Mouse (Mus musculus) lung, postnatal 0 days (tissue): ENCODE measurements at regions not wholly inside any gene's neighbourhood (a gene's known extent, or its start where the extent isn't known, plus 50 kb on each side); places are given as distances from the start of the nearest gene placed in this dataset.

Experiments used
- ATAC-seq: fragments of 200-750 bp; cut with Nextera tagmentation; 2 replicates; pipeline ENCODE4 v1.8.0; 2017; ENCODE audit warnings: moderate library complexity
- DNase-seq: peaks from one replicate; pipeline ENCODE4 v3.0.0-alpha.2; 2016; ENCODE audit warnings: low spot score
- H3K27ac ChIP-seq: fragments of 300-500 bp; sonication (generic); 2 replicates; pipeline ENCODE4 v1.5.1; 2014; ENCODE audit warnings: antibody characterized with exemption, mild to moderate bottlenecking, low read length, mixed read lengths
- H3K27me3 ChIP-seq: fragments of 300-500 bp; sonication (generic); replicated peaks from 2 replicates; pipeline ENCODE4 v1.6.1; 2014; ENCODE audit warnings: low read length, mixed read lengths; ENCODE audit not compliant: insufficient read depth
- H3K36me3 ChIP-seq: fragments of 300-500 bp; sonication (generic); 2 replicates; pipeline ENCODE4 v1.6.1; 2014; ENCODE audit warnings: low read length, mixed read lengths; ENCODE audit not compliant: insufficient read depth
- H3K4me1 ChIP-seq: fragments of 300-500 bp; sonication (generic); 2 replicates; pipeline ENCODE4 v1.6.1; 2014; ENCODE audit warnings: antibody characterized with exemption, low read depth, low read length, mixed read lengths; ENCODE audit not compliant: insufficient read depth
- H3K4me2 ChIP-seq: fragments of 300-500 bp; sonication (generic); replicated peaks from 2 replicates; pipeline ENCODE4 v1.6.1; 2014; ENCODE audit warnings: low read depth, mild to moderate bottlenecking, low read length, moderate library complexity, mixed read lengths
- H3K4me3 ChIP-seq: fragments of 300-500 bp; sonication (generic); 2 replicates; pipeline ENCODE4 v1.5.1; 2014; ENCODE audit warnings: low read depth, low read length
- H3K9ac ChIP-seq: fragments of 300-500 bp; sonication (generic); replicated peaks from 2 replicates; pipeline ENCODE4 v1.6.1; 2014; ENCODE audit warnings: low read depth, mild to moderate bottlenecking
- H3K9me3 ChIP-seq: fragments of 300-500 bp; sonication (generic); 2 replicates; pipeline ENCODE4 v1.6.1; 2016; ENCODE audit warnings: low read length, mixed read lengths
- CTCF ChIP-seq: IDR thresholded peaks from 2 replicates; pipeline ENCODE4 v1.5.1; 2016; ENCODE audit warnings: antibody characterized with exemption, mild to moderate bottlenecking
- EP300 ChIP-seq: IDR thresholded peaks from 2 replicates; pipeline ENCODE4 v1.6.1; 2016; ENCODE audit warnings: antibody characterized with exemption, mild to moderate bottlenecking, control low read depth
- WGBS: fragments of 180-500 bp; shearing (Covaris S2); extraction: QIAGEN DNeasy Blood & Tissue Kit; methylation state at CpG from one replicate; pipeline ENCODE4 v1.1.7; 2014; 5-methylcytosine and 5-hydroxymethylcytosine counted together

GRCm38 (mm10) chr15:16990848-16991247 is 262.3 kb downstream of the Cdh9 start:
- no peak for ATAC-seq
- H3K27ac ChIP-seq, result no peak overlapping the region
- H3K4me1 ChIP-seq, result no peaks in the 10 kb centered on the region
- DNase-seq, result no peak
- H3K4me2 ChIP-seq, result no peak overlapping the region
- H3K36me3 ChIP-seq, result no peaks in the 10 kb centered on the region
- TF ChIP-seq CTCF (no peak), EP300 (no peak)
- no peak overlapping the region for H3K9ac ChIP-seq
- WGBS, result 2% methylated on average over 1 of the region's 1 CpGs
- no peaks in the 10 kb centered on the region for H3K9me3 ChIP-seq
- no peak overlapping the region for H3K4me3 ChIP-seq
- H3K27me3 ChIP-seq, result no peaks in the 10 kb centered on the region

- no peak for TF ChIP-seq EP300
- TF ChIP-seq CTCF, result no peak
- H3K4me1 ChIP-seq, result no peaks in the 10 kb centered on the region
- H3K27me3 ChIP-seq, result no peaks in the 10 kb centered on the region
- H3K4me2 ChIP-seq, result no peak overlapping the region
- no peak overlapping the region for H3K27ac ChIP-seq
- H3K4me3 ChIP-seq, result no peak overlapping the region
- no peaks in the 10 kb centered on the region for H3K9me3 ChIP-seq
- no peak overlapping the region for H3K9ac ChIP-seq
- ATAC-seq (no peak), DNase-seq (no peak)
- 77% methylated on average over 1 of the region's 1 CpGs for WGBS
- no peaks in the 10 kb centered on the region for H3K36me3 ChIP-seq
These were observed 267.1 kb downstream of the Cdh9 start for GRCm38 (mm10) chr15:16995667-16996066.

GRCm38 (mm10) chr15:17006139-17006538 is 277.6 kb downstream of the Cdh9 start:
- H3K4me1 ChIP-seq, result no peaks in the 10 kb centered on the region
- H3K36me3 ChIP-seq, result no peaks in the 10 kb centered on the region
- no peaks in the 10 kb centered on the region for H3K27me3 ChIP-seq
- ATAC-seq (no peak), DNase-seq (no peak)
- H3K4me2 ChIP-seq, result no peak overlapping the region
- H3K9ac ChIP-seq, result no peak overlapping the region
- no peak overlapping the region for H3K27ac ChIP-seq
- WGBS, result 57% methylated on average over 2 of the region's 2 CpGs
- no peak overlapping the region for H3K4me3 ChIP-seq
- H3K9me3 ChIP-seq, result no peaks in the 10 kb centered on the region
- no peak for TF ChIP-seq CTCF

- no peak overlapping the region for H3K4me2 ChIP-seq
- DNase-seq (no peak), ATAC-seq (no peak)
- H3K27me3 ChIP-seq, result no peaks in the 10 kb centered on the region
- no peak overlapping the region for H3K9ac ChIP-seq
- no peak overlapping the region for H3K27ac ChIP-seq
- 77% methylated on average over 4 of the region's 4 CpGs for WGBS
- no peaks in the 10 kb centered on the region for H3K9me3 ChIP-seq
- no peaks in the 10 kb centered on the region for H3K36me3 ChIP-seq
- no peak overlapping the region for H3K4me3 ChIP-seq
- no peak for TF ChIP-seq EP300
- TF ChIP-seq CTCF, result no peak
- H3K4me1 ChIP-seq, result no peaks in the 10 kb centered on the region
These were observed 279.3 kb downstream of the Cdh9 start for GRCm38 (mm10) chr15:17007811-17008210.

- no peaks in the 10 kb centered on the region for H3K36me3 ChIP-seq
- no peak overlapping the region for H3K9ac ChIP-seq
- H3K9me3 ChIP-seq, result no peaks in the 10 kb centered on the region
- DNase-seq (no peak), ATAC-seq (no peak)
- WGBS, result 49% methylated on average over 2 of the region's 2 CpGs
- no peaks in the 10 kb centered on the region for H3K27me3 ChIP-seq
- TF ChIP-seq EP300 (no peak), CTCF (no peak)
- no peak overlapping the region for H3K4me3 ChIP-seq
- H3K27ac ChIP-seq, result no peak overlapping the region
- H3K4me2 ChIP-seq, result no peak overlapping the region
- no peaks in the 10 kb centered on the region for H3K4me1 ChIP-seq
These were observed 320.5 kb downstream of the Cdh9 start for GRCm38 (mm10) chr15:17048867-17049628.

- TF ChIP-seq CTCF, result no peak
- TF ChIP-seq EP300, result no peak
- Histone ChIP-seq H3K9me3 (no peaks in the 10 kb centered on the region), H3K36me3 (no peaks in the 10 kb centered on the region), H3K27me3 (no peaks in the 10 kb centered on the region), H3K4me1 (no peaks in the 10 kb centered on the region), H3K4me3 (no peak overlapping the region), H3K4me2 (no peak overlapping the region), H3K9ac (no peak overlapping the region), H3K27ac (no peak overlapping the region)
- no peak for DNase-seq
- ATAC-seq, result no peak
- 73% methylated on average over 4 of the region's 4 CpGs for WGBS
These were observed 341.2 kb downstream of the Cdh9 start for GRCm38 (mm10) chr15:17069772-17070171.

GRCm38 (mm10) chr15:17084030-17084429 is 355.5 kb downstream of the Cdh9 start:
- H3K4me2 ChIP-seq, result no peak overlapping the region
- no peaks in the 10 kb centered on the region for H3K27me3 ChIP-seq
- H3K9me3 ChIP-seq, result no peaks in the 10 kb centered on the region
- WGBS, result 67% methylated on average over 2 of the region's 2 CpGs
- H3K4me1 ChIP-seq, result no peaks in the 10 kb centered on the region
- no peak overlapping the region for H3K9ac ChIP-seq
- no peaks in the 10 kb centered on the region for H3K36me3 ChIP-seq
- no peak overlapping the region for H3K4me3 ChIP-seq
- ATAC-seq (no peak), DNase-seq (no peak)
- H3K27ac ChIP-seq, result no peak overlapping the region
- TF ChIP-seq CTCF (no peak), EP300 (no peak)
